Mouse (Mus musculus): Measurements from ENCODE around the gene Unc13c. TPM values are rescaled to one million over a fixed set of nuclear protein-coding genes. Genes with fewer than 3 reads are reported as not detected.

Gene Unc13c
- total RNA-seq, 2 experiments from 2014 or later: 0.30 to 0.33 TPM

GRCm38 (mm10) chr9:73882393-73882919, 86.3 kb downstream of the Unc13c start:
- no peak for DNase-seq

GRCm38 (mm10) chr9:73867410-73868067, 101.2 kb downstream of the Unc13c start:
- no peak for DNase-seq

- no peak for DNase-seq
These were observed 102.1 kb downstream of the Unc13c start for GRCm38 (mm10) chr9:73866666-73867065.

GRCm38 (mm10) chr9:73859469-73859868, 109.3 kb downstream of the Unc13c start:
- DNase-seq: no peak

- no peak for DNase-seq
These were observed 114.5 kb downstream of the Unc13c start for GRCm38 (mm10) chr9:73854281-73854680.

- DNase-seq: no peak
These were observed 162.1 kb downstream of the Unc13c start for GRCm38 (mm10) chr9:73806681-73807080.

DNA sequence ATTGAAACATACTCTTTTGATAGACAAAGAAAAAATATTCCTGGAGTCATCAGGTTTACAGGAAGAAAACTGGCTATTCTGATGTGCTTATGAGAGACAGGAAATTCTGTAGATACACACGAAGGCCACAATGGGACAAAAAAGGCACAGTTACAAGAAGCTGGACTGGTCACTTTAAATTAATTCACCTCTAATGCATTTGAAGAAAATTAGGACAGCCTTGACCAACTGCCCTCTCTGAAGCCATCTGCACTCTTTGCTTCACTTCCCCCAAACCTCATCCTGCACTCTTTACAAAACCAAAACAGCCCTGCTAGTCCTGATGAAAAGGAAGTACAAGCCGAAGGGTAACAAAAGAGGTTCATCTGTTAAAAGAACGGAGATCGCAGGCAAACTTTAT, 194.2 kb downstream of the Unc13c start:
- DNase-seq: no peak

DNA sequence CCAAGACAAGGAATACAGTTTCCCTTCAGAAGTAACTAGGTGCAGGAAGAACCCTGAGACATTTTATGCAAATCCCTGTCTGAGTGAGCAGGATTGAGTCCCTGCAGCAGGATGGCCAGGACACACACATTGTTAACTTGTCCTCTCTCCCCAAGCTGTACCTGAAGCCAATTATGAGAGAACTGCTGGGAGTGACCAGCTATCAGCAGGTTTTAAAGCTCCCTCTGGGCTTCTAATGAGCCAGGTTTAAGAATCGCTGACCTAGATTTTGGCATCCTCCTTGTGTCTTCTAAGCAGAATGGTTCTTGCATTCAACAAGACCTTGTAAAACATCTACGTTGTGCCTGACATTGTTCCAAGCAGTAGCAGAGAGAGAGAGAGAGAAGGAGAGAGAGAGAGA, 213.6 kb downstream of the Unc13c start:
- no peak for DNase-seq

DNA sequence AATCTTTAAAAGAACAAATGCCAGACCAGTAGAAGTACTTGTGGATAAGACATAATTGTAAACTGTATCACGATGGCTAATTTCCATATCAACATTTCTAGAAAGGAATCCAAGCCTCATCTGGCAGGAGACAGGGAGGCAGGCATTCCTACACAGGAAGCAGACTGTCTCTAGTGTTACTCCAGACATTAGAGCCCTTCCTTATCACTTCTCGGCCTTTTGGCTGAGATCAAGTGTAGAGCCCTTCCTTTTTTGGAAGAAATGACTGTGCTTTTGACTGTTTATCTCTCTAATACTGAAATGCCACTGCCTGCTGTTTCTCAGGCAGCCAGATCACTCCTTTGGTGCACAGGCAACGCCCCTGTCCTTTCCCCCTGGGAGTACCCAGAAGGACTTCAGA, 215.3 kb downstream of the Unc13c start:
- DNase-seq: no peak

DNA sequence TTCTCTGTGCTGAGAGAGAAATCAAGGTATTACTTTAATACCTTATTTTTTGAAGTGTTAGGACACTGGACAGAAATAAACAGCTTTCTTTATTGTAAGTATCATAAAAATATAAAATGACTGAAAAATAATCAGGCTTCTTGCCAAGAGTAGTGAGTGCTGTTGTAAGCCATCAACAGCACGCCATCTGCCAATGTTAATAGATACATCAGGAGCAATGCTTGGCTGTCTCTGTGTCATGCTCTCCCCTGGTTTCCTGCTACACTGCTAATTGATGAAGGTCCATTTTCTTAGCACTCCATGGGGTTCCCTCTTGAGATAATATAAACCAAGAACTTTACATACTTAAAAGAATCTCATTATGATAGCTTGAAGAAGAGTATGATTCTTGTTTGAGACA, 217.4 kb downstream of the Unc13c start:
- DNase-seq: no peak

- DNase-seq: no peak
These were observed 234.3 kb downstream of the Unc13c start for GRCm38 (mm10) chr9:73734446-73734845.

DNA sequence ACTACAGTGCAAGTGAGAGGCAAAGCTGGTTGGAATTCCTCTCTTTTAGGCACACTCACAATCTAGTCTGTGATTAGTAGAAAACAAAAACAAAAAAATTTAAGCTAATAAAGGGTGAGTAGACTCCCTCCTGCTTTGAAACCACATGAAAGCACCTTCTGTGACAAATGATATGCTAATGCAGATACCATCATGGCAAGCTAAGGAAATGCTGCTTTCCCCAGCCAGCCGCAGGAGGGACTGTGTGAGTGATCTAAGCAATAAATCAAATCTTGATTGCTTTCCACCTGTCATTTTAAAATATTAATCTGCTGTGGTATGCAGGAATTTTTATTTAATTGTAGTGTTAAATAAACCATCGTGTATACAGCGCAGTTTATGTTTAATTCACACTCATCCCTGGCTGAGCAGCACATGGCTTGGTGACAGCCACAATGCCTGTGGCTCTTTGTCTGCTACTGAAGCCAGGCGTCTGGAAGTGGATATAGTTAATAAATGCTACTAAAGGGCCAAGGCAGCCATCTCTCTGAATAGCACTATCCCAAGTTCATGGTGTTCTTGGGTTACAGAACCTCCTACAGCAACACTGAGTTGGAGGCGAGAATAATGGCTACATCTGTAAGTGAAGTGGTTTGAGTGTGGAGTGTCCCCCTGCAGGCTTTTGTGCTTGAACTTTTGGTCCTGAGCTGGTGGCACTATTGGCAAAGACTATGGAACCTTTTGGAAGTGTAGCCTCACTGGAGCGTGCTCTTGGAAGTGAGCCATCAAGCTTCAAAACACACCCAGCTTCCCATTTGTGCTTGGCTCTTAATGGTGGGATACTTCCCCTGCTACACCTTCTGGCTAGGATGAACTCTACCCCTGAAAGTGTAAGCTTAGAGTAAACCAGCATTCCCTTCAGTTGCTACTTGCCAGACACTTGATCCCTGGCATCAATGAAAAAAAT, 242.8 kb downstream of the Unc13c start:
- DNase-seq: no peak

DNA sequence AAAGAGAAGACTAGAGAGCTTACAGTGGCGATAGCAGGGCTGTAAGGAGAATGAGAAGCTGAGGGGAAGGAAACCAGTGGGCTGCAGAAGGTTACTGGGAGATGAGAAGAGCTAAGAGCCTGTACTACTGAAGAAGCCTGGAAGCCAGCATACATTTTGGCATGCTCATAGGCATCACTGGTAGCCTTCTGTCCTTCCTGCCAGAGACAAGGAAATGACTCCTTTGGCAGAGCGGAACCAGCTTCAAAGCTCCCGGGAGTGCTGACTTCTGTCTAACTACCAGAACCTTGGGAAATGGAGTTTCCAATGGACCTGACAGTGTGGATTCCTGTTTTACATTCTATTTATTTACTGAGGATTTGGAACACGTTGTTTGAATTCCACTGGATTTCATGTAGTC, 244.0 kb downstream of the Unc13c start:
- no peak for DNase-seq

GRCm38 (mm10) chr9:73713508-73713907, 255.3 kb downstream of the Unc13c start:
- DNase-seq: no peak

DNA sequence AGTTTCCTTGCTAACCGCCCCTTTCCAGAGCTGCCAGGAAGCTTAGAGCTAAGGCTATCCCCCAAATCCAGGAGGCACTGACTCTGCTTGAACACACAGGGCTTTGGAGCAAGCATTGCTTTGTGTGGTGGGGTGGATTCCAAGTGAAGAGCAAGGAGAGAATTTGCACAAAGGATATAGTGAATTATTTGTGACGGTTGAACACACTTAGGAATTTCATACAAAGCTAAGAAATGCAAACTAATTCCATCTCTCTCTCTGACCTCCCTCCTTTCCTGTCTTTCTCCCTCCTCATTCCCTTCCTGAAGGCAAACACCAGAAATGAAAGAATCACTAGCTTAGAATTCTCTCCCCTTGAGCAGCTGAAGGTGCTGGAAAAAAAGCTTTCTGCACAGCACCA, 271.7 kb downstream of the Unc13c start:
- no peak for DNase-seq

DNA sequence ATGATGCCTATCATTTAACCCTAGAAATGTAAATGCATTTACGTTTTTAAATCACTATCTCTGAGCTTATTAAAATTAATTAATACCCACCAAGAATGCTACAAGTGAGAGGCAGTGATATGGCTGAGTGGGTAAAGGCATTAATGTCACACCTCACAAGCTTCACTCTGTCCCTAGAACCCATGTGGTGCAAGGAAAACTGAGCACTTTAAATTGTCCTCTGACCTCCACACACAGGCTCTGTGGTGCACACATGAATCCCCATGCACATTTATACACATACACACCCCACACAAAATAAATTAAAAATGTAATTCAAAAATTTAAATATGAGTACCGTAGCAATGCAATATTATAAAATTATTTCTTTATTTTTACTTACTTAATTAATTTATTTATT, 287.2 kb downstream of the Unc13c start:
- DNase-seq: no peak

DNA sequence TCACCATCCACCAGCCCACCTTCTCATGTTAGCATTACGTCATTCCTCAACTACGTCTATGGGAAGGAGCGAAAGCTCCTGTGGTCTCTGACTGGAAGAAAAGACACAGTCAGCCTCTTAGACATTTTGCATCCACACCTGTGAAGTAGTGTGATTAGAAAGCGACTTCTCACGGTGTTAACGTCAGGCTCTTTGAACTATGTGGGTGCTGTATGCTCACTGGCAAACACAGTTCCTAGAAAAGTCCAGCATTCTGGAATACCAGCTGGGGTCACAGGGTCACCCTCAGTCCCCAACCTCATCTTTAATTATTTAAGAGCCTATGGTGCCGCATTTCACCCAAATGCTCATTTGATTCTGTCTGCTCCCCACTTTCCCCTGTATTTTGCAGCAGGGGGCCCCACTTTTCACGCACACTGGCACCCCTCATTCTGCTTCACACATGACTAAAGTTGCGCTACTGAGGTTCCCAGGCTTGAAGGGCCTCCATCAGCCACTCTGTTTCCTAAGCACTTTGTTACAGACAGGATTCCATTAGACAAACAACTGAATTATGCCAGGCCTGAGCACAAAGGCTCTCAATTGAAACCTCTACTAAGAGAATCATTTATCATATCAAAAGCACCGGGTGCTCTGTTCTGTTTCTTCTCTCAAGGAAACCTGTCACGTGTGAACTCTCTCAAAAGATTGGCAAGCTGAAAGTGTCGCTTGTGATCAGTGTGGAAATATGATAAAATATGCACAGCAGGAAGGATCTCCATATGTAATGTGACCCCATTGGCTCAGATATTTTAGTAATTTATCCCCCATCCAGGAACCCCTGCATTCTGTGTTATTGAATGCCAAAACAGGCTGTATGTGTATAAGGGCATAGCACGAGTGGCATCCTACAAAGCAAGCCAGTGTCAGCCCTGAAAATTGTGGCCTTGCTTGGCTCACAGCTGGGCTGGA, 287.9 kb downstream of the Unc13c start:
- no peak for DNase-seq

- no peak for DNase-seq
These were observed 297.0 kb downstream of the Unc13c start for GRCm38 (mm10) chr9:73671656-73672212.

GRCm38 (mm10) chr9:73670040-73670439, 298.7 kb downstream of the Unc13c start:
- no peak for DNase-seq

DNA sequence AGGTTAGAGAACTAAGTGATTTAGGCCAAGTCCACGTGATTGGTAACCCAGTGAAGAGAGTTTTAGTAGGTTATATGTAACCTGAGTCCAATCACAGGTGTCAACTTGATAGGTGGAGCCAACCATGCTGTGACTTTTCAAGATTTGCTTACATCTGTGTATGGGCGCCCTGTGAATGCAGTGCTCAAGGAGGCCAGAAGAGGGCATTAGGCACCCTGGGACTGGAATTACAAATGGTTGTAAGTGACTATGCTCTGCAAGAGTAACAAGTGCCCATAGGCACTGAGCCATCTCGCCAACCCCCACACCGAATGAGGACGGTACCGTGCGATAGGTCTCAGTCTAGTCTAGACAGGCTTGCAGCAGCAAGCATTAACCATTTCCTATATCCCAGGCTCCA, 305.9 kb downstream of the Unc13c start:
- DNase-seq: no peak

- no peak for DNase-seq
These were observed 319.7 kb downstream of the Unc13c start for GRCm38 (mm10) chr9:73649088-73649487.

DNA sequence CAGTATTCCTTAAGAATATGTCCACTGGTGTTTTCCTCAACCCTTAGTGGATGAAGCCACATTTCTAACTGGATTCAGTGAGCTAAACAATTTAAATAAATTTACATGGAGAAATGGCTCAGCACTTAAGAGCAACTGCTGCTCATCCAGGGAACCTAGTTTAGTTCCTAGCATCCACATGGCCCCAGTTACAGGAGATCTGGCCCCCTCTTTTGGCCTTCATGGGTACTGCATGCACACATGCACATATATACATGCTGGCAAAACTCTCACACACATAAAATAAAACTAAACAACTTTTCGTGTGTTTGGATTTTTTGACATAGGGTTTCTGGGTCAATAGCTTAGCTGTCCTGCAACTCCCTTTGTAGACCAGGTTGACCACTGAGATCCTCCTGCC, 330.6 kb downstream of the Unc13c start:
- DNase-seq: no peak
